Mouse (Mus musculus) liver, embryonic 14.5 days (tissue): ENCODE results near the gene Acot8.

ENCODE experiments used
- CTCF ChIP-seq: IDR thresholded peaks from 2 replicates; pipeline ENCODE4 v1.5.1; 2016; ENCODE audit warnings: antibody characterized with exemption, low read depth, control low read depth
- EP300 ChIP-seq: IDR thresholded peaks from 2 replicates; pipeline ENCODE4 v1.6.1; 2016; ENCODE audit warnings: antibody characterized with exemption, low read depth

DNA sequence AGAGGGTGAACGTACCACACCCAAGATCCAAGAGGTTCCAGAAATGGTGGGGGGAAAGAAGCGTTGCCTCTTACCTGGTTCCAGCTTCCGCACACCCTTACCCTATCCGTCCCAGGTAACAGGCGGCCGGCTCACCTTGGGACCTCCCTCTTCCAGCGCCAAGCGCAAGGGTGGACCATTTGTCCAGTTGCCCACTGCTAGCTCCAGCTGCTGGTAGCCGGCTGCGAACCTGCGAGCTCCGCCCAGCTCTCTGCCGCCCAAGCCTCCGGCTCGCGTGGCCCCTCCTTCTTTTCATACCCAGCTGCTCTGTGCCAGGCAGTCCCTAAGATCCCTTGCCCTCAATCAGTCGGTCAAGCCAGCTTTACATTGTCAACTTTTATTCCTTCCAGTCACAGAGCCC lies 27.9 kb downstream of the Acot8 start:
- TF ChIP-seq CTCF (no peak), EP300 (no peak)
